Mouse (Mus musculus): ENCODE measurements around the gene Zcchc10.
"Not testable (repeated sequence)": the region's sequence is repeated elsewhere in the genome, so short reads cannot be mapped to it uniquely, and the experiment has no call there.

The Zcchc10 gene

DNA sequence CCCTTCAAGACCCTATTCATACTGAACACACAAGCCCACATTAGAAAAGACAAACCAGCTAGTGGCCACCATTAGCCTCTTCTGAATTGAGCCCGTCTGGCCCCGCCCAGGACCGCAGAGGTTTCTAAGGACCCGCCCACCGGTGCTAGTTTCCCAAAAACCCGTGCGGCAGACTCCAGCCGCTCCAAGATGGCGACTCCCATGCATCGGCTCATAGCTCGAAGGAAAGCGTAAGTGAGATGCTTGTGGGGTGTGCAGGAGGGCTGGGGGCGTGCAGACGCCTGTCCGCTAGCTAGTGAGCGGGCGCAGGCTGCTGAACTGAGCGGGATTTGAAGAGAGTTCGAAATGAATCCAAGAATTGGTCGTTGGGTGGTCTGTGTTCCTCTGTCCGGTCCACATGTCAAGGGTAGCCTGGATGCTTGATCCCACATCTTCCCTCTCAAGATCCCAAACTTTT, at the start of gene Zcchc10:
TSS of gene Zcchc10 (plus strand) at position 168 of the 457 bp plus-strand sequence.
- DNase-seq: peak; percentile 90 to 93

DNA sequence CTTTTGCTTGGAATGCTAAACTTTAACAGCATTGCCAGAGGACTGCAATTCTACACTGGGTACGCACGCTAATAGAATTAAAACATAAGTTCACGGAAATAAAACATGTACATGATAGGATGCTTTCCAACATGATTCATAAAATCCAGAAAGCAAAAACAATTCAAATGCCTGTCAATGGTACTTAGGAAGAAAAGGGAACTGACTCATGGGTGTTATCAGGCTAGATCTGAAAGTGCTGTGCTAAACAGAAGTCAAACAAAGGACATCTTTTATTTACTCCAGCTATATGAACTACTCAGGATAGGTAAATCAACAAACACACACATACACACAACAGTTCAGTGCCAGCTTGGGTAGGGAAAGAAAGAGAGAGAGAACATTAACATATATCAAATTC, 49.1 kb upstream of the Zcchc10 start:
- no peak for DNase-seq

DNA sequence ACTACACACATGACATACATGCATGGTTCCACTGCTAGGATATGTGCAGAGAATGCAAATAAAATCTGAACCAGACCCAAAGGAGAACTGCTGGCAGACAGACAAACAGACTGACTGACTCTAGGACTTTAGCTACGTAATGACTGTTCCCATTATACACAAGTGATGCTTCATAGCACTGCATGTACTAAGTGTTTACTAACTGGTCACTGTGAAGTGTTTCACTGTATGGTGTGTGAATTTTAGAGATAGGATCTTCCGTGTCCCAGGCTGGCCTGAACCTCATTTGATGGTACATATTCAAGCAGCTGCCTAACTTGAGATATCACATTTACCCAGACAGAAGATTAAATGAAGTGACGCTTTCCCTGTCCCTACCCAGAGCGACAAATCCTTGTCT, 46.1 kb upstream of the Zcchc10 start:
- peak in 1 of 2 experiments; percentile 17 for DNase-seq

GRCm38 (mm10) chr11:53285885-53286284, 38.6 kb upstream of the Zcchc10 start:
- DNase-seq: no peak

- DNase-seq: not testable (repeated sequence)
Observed at GRCm38 (mm10) chr11:53290187-53290586, 34.3 kb upstream of the Zcchc10 start.

DNA sequence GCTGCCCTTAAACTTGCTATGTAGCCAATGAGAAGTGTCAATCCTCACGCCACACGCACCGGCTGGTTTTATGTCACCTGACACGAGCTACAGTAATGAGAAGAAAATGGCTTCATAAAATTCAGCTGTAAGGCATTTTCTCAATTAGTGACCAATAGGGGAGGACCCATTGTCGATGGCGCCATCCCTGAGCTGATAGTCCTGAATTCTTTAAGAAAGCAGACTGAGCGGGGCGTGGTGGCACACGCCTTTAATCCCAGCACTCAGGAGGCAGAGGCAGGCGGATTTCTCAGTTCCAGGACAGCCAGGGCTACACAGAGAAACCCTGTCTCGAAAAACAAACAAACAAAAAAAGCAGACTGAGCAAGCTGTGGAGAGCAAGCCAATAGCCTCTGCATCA, 33.6 kb upstream of the Zcchc10 start:
- no peak for DNase-seq

DNA sequence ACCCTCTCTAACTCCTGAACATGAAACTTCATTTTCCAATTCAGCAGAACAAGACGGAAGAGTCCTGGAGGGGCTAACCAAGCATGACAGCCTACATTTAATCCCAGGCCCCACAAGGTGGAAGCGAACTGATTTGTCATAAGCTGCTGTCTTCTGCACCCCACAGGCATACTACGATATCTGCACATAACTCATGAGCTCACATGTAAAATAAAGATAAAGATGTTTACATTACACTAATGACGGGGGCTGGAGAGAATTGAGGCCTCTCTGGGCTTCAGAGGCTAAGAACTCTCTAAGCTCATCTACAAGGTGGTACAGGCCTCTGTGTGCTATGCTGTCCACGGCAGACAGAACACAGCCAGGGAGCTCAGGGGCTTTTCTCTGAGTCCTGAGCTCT, 30.0 kb upstream of the Zcchc10 start:
- no peak for DNase-seq

DNA sequence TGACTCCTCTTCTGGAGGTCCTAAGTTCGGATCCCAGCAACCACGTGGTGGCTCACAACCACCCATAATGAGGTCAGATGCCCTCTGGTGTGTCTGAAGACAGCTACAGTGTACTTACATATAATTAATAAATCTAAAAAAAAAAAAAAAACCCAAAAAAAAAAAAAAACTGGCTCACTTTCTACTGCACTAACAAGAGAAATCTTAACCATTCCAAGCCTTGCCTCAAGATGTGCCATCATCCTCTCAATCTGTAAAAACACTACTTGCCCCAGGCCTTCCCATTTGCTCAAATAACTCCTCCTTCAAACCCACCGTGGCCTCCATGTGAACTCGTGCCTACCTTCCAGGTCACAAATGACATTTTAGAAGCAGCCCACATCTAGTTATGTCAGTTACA, 27.6 kb upstream of the Zcchc10 start:
- no peak for DNase-seq

DNA sequence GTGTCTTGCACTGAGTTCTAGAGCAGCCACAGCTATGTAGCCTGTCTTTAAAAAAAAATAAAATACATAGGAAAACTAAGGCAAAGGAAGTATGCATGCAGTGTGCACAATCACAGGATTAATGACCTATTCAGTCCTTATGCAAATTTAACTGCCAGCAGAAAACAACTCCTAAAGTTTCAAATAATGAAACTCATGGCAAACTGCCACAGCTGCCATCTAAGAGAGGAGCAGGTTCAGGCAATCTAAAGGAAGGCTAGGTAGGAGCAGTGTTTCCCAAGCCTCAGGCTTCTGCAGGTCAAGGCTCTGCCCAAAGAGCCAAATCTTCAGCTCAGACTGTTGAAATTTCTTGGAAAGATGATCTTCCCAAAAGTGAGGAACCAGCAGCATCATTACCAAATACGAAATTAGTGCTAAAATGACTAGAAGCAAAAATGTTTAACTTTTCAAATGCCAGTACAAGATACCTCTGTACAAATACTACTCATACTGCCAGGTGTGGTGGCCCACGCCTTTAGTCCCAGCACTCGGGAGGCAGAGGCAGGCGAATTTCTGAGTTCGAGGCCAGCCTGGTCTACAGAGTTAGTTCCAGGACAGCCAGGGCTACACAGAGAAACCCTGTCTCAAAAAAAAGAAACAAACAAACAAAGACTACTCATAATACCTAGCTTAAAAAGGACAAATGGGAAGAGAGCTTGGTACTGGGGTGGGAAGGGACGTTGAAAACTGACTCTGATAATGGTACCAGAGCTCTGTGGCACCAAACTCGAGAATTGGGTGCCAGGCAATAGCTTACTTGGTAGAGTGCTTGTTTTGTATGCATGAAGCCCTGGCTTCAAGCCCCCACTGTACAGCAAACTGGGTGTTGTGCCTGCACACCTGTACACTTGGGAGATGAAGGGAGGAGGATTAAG, 26.3 kb upstream of the Zcchc10 start:
- no peak for DNase-seq

- DNase-seq: peak; percentile 62 to 69
Observed at GRCm38 (mm10) chr11:53299551-53300329, 24.7 kb upstream of the Zcchc10 start.

DNA sequence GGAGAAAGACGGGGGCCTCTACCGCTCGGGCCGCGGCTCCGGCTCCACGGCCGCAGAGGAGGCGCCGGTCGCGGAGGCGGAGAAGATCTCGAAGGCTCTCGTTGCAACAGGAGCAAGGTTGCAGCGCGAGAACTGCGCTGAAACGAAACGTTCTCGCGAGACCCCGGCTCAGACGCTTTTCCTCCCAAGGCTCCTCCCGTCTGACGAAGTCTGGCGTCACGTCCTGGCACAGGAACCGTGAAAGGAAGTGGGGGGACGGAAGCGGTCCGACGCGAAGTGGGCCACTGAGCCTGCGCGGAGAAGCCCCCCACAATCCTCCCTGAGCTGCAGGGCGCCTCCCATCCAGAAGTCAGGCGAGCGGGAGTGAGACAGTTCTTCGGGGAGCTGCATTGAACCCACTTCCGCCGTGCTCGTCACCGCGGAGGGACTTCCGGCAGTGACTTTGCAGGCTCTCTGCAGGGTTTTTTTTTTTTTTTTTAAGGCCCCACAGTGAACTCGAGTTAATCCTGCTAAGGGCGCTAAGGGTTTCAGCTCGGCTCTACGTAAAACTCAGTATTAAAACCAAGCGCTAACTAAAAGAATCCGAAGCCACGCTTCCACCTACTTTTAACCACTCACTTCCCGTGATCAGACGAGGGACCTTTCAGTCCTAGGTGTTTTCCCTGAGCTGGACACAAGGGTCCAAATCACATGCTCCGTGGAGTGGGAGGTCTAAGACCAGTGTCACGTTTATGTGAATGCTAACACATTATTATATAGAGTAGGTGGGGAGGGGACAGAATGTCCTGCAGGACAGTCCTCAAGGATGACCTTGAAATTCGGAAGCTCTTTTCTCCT, 23.9 kb upstream of the Zcchc10 start, which contains the start of gene Hspa4:
TSS of gene Hspa4 (minus strand) at position 128 of the 837 bp plus-strand sequence.
- peak; percentile 99 for DNase-seq

DNA sequence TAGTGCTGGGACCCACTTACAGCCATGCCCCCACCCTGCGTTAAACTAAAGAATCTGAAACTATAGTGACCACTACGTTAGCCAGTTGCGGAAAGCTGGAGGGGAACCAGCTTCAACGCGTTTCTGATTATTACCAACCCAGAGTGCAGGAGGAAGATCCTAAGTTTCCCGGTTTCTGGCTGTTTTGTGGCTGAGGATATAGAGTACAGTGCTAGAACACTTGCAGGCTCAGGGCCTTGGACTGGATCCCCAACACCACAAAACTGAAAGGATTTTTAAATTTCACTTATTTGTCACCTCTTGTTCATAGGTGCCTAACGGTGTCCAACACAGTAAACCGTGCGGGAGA, 23.3 kb upstream of the Zcchc10 start:
- no peak for DNase-seq

DNA sequence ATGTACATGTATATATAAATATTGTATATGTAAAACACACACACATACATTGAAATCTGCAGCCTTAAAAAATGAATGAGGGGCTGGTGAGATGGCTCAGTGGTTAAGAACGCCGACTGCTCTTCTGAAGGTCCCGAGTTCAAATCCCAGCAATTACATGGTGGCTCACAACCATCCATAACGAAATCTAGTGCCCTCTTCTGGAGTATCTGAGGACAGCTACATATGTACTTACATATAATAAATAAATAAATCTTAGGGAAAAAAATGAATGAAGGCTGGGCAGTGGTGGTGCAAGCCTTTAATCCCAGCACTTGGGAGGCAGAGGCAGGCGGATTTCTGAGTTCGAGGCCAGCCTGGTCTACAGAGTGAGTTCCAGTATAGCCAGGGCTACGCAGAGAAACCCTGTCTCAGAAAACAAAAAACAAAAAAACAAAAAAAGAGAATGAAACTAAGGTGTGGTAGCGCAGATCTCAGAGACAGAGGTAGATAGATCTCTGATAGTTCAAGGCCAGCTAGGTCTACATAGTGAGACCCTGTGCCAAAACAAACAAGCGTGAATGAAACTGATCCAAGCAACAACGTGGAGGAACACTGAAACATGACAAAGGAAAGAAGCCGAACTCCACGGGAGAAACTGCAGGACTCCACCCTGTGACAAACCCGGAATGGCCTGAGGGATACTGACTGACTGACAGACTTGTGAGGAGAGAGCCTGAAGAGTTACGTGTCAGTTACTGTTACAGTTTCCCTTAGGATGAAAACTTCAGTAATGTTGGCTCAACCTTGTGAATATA, 20.2 kb upstream of the Zcchc10 start:
- no peak for DNase-seq

GRCm38 (mm10) chr11:53306965-53307364, 17.5 kb upstream of the Zcchc10 start:
- no peak for DNase-seq

DNA sequence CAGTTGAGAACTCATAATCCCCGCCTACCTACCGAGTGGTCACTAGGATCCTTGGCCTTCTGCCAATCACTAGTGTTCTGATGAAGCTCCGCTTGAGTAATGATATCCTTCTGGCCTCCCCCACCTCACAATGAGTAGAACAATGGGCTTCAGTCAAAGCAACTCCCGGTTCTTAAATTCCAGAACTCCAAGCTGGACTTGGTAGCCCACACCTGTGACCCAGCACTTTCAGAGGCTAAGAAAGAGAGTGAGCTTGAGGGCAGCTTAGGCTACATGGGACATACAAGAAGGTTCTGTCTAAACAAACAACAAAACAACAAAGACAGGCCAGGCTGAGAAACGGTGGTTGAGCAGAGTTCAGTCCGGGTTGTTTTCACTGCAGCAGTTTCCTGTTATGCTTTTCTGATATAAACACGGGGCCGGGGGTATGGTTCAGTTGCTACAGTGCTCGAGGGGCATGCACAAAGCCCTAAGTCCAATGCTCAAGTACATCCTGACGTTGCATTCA, 16.9 kb upstream of the Zcchc10 start:
- DNase-seq: peak; percentile 42 to 71

GRCm38 (mm10) chr11:53308251-53308864, 16.1 kb upstream of the Zcchc10 start:
- DNase-seq: peak; percentile 43 to 49

GRCm38 (mm10) chr11:53308884-53309310, 15.6 kb upstream of the Zcchc10 start:
- DNase-seq: peak; percentile 71 to 86

DNA sequence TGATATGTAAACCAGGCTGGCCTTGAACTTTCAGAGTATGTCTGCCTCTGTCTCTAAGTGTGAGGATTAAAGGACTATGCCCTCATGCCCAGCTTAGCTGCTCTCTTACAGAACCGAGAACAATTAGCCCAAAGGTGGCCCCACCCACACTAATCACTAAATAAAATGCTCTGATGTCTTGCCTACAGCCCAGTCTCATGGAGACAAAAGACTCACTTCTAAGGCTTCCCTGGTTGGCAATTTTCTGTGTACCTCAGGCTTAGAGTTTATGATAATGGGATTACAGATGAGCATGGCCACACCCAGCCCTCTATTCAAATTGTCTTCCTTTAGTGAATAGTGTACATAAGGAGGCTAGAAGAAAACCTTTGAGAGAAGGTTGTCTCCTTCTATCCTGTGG, 13.1 kb upstream of the Zcchc10 start:
- no peak for DNase-seq

- DNase-seq: not testable (repeated sequence)
Observed at GRCm38 (mm10) chr11:53312823-53313222, 11.7 kb upstream of the Zcchc10 start.

- peak; percentile 55 to 78 for DNase-seq
Observed at GRCm38 (mm10) chr11:53314770-53315173, 9.7 kb upstream of the Zcchc10 start.

GRCm38 (mm10) chr11:53316996-53317395, 7.5 kb upstream of the Zcchc10 start:
- DNase-seq: peak in 1 of 2 experiments; percentile 35

Measured in lung, adult 18-20 months (tissue).